Mouse (Mus musculus) bone marrow macrophage, adult 2 months (primary cell): Measurements from ENCODE around the gene Kif1c.
"Not testable (repeated sequence)": the region's sequence is repeated elsewhere in the genome, so short reads cannot be mapped to it uniquely, and the experiment has no call there.

ENCODE experiments used
- CTCF ChIP-seq: IDR thresholded peaks from 2 replicates; pipeline ENCODE4 v1.5.1; 2012; ENCODE audit warnings: low read depth, mild to moderate bottlenecking, low read length, moderate library complexity
- POLR2A ChIP-seq: IDR thresholded peaks from 2 replicates; pipeline ENCODE4 v1.6.1; 2012; ENCODE audit warnings: mild to moderate bottlenecking, low read depth, low read length, borderline replicate concordance

GRCm38 (mm10) chr11:70760446-70760845 lies 60.1 kb downstream of the Kif1c start:
- TF ChIP-seq CTCF, POLR2A: not testable (repeated sequence)
